Mouse (Mus musculus) heart, postnatal 36 days (tissue): Measurements from ENCODE around the gene Clec16a. TPM values are rescaled to one million over a fixed set of nuclear protein-coding genes. Genes with fewer than 3 reads are reported as not detected.

Source experiments
- DNase-seq, 2 experiments: peaks; one replicate each; pipeline ENCODE4 v3.0.0; 2021 to 2022
- intact Hi-C: fragments of 180-260 bp; cut with DNase I; formaldehyde crosslinking; loops from one replicate; pipeline ENCODE4 v1.15.1; 2025
- total RNA-seq, 2 experiments: library from RNA; stranded (reverse); gene quantifications; 2 replicates each; pipeline ENCODE4 v1.2.3; 2021

Clec16a gene
- total RNA-seq, 2 experiments from 2014 or later = 52.8 TPM

GRCm38 (mm10) chr16:10780631-10781120, 235.5 kb downstream of the Clec16a start:
- DNase-seq = no peak
- intact Hi-C loops = no loop called here

- DNase-seq = no peak
- intact Hi-C loops = no loop called here
These were observed 236.8 kb downstream of the Clec16a start for GRCm38 (mm10) chr16:10781862-10782371.

GRCm38 (mm10) chr16:10782377-10783151, 237.4 kb downstream of the Clec16a start:
- DNase-seq = no peak
- intact Hi-C loops = no loop called here

GRCm38 (mm10) chr16:10783152-10783434, 238.0 kb downstream of the Clec16a start:
- DNase-seq = no peak
- intact Hi-C loops = no loop called here

GRCm38 (mm10) chr16:10783451-10783850, 238.3 kb downstream of the Clec16a start:
- intact Hi-C loops = no loop called here
- no peak for DNase-seq

- DNase-seq = peak in 1 of 2 experiments; percentile 45
- intact Hi-C loops = loop anchor here (2.0 kb wide), 2 partner anchors 43 to 63 kb away; no protein-coding TSS in a partner anchor
These were observed 239.0 kb downstream of the Clec16a start for GRCm38 (mm10) chr16:10783883-10784792.

GRCm38 (mm10) chr16:10784793-10785370, 239.7 kb downstream of the Clec16a start:
- DNase-seq = peak; percentile 94
- intact Hi-C loops = loop anchor here (2.0 to 5.0 kb wide), 3 partner anchors 44 to 347 kb away; partner anchors contain the start of gene Txndc11

- intact Hi-C loops = loop anchor here (2.0 to 5.0 kb wide), 6 partner anchors 45 to 347 kb away; partner anchors contain the start of gene Txndc11
- DNase-seq = peak; percentile 84 to 89
These were observed 240.5 kb downstream of the Clec16a start, which contains the start of gene Socs1 for GRCm38 (mm10) chr16:10785371-10786231. Socs1 (minus strand) TSS chr16:10785536.

GRCm38 (mm10) chr16:10786288-10786687, 241.1 kb downstream of the Clec16a start:
- intact Hi-C loops = loop anchor here (2.0 to 5.0 kb wide), 4 partner anchors 81 to 346 kb away; partner anchors contain the start of gene Txndc11

GRCm38 (mm10) chr16:10786782-10787547, 241.8 kb downstream of the Clec16a start:
- intact Hi-C loops = loop anchor here (1.0 to 5.0 kb wide), 5 partner anchors 80 to 345 kb away; partner anchors contain the start of gene Txndc11
- DNase-seq = no peak

More at GRCm38 (mm10) chr16:10786288-10786687, 241.1 kb downstream of the Clec16a start:
- DNase-seq = peak; percentile 75 to 78

- no peak for DNase-seq
- intact Hi-C loops = loop anchor here (1.0 to 5.0 kb wide), 5 partner anchors 79 to 345 kb away; partner anchors contain the start of gene Txndc11
These were observed 242.5 kb downstream of the Clec16a start for GRCm38 (mm10) chr16:10787548-10788058.

- no peak for DNase-seq
- intact Hi-C loops = loop anchor here (5.0 kb wide), 1 partner anchor 344 kb away; the partner anchor contains the start of gene Txndc11
These were observed 243.1 kb downstream of the Clec16a start, which contains the start of gene Tnp2 for GRCm38 (mm10) chr16:10788271-10788670. Tnp2 (minus strand) TSS chr16:10788660.

GRCm38 (mm10) chr16:10788866-10789265, 243.7 kb downstream of the Clec16a start:
- no peak for DNase-seq
- intact Hi-C loops = loop anchor here (5.0 kb wide), 1 partner anchor 343 kb away; the partner anchor contains the start of gene Txndc11

GRCm38 (mm10) chr16:10790702-10791101, 245.6 kb downstream of the Clec16a start, which contains the start of gene Prm3:
Prm3 (minus strand) TSS chr16:10790914.
- intact Hi-C loops = no loop called here
- no peak for DNase-seq
